Mouse (Mus musculus) left cerebral cortex, adult 9 months (tissue): ENCODE results near the gene 4930519G04Rik.
"Not testable (repeated sequence)": the region's sequence is repeated elsewhere in the genome, so short reads cannot be mapped to it uniquely, and the experiment has no call there.

Experiments
- DNase-seq, 2 experiments: peaks; one replicate each; pipeline ENCODE4 v3.0.0; 2022; ENCODE audit warnings: low spot score in 2 of 2

4930519G04Rik gene

DNA sequence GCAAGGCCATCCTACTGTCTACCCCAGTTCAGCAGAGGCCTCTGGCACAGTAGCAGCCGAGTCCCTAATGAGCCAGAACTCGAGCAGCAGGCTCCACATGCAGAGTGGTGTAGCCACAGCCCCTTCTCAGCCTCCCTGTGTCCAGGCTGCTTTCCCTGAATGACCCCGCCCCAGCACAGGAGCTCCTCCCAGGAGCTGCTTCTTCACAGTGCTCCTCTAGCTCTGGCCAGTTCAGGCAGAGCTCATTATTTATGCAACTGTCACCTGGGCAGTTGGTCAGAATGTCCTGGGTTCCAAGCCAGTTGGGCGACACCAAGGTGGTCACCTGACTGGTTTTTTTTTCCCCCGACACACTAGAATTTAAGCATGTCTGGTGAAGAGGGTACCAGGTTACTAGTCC, at the start of gene 4930519G04Rik:
4930519G04Rik (plus strand) TSS at position 301 of the 400 bp plus-strand sequence.
- DNase-seq = not testable (repeated sequence)

- DNase-seq = no peak
Measured at GRCm38 (mm10) chr5:114804335-114804734, 49.1 kb upstream of the 4930519G04Rik start.

DNA sequence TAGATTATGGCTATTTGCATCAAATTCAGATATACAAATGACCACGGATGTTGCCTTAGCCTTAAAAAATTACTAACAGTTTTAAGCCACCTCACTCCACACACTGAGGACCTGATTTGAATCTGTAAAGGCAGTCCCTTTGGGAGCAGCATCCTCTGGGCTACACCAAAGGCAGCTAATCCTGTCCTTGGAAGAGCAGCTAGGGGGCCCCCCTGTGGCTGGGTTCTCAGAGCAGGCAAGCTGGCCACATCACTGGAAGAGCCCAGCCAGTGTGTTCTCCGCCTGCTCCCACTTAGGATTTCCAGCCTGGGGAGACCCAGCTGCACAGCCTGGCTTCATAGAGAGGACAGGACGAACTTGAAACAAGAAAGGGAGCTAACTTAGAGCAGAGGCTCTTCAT, 48.5 kb upstream of the 4930519G04Rik start:
- peak in 1 of 2 experiments; percentile 62 for DNase-seq

GRCm38 (mm10) chr5:114805436-114806350, 47.8 kb upstream of the 4930519G04Rik start:
- no peak for DNase-seq

GRCm38 (mm10) chr5:114806636-114807035, 46.8 kb upstream of the 4930519G04Rik start:
- DNase-seq = no peak

- no peak for DNase-seq
Measured at GRCm38 (mm10) chr5:114807063-114807462, 46.4 kb upstream of the 4930519G04Rik start.

DNA sequence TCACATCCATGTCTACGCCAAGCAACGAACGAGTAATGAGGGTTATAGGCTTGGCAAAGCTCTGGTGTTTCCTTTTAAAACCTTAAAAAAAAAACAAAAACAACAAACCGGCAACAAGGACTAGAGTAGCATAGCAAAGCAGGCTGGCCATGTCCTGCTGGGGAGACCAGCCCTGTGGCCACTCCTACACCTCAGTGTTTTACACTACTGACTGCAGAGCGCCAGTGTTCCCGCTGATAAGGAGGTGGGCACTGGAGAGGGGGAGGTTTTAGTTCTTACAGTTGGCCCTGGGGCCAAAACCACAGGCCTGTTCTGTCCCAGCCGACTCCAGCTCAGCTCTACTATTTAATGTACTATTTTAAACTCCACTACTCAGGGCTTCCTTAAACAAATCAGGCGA, 46.0 kb upstream of the 4930519G04Rik start:
- DNase-seq = no peak

GRCm38 (mm10) chr5:114807893-114808292, 45.6 kb upstream of the 4930519G04Rik start:
- no peak for DNase-seq

DNA sequence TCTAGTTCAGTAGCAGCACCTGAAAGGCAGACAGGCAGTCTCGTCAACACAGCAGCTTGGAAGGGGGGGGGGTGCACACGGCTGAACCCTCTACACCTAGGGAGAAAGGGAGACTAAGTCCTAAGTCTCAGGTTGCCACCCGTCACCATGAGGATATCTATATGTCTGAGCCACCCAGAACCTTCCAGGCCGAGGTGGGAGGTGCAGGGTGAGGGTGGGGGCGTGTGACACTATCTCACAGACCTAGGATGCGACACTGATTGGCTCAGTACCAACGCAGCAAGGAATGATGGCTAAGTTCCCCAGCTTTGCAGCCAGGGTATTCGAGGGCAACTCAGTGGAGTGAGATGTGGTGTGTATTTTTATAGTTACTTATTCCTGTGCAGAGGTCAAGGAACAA, 45.1 kb upstream of the 4930519G04Rik start:
- DNase-seq = no peak

- no peak for DNase-seq
Measured at GRCm38 (mm10) chr5:114809181-114809756, 44.2 kb upstream of the 4930519G04Rik start.

GRCm38 (mm10) chr5:114809826-114810225, 43.6 kb upstream of the 4930519G04Rik start:
- no peak for DNase-seq

DNA sequence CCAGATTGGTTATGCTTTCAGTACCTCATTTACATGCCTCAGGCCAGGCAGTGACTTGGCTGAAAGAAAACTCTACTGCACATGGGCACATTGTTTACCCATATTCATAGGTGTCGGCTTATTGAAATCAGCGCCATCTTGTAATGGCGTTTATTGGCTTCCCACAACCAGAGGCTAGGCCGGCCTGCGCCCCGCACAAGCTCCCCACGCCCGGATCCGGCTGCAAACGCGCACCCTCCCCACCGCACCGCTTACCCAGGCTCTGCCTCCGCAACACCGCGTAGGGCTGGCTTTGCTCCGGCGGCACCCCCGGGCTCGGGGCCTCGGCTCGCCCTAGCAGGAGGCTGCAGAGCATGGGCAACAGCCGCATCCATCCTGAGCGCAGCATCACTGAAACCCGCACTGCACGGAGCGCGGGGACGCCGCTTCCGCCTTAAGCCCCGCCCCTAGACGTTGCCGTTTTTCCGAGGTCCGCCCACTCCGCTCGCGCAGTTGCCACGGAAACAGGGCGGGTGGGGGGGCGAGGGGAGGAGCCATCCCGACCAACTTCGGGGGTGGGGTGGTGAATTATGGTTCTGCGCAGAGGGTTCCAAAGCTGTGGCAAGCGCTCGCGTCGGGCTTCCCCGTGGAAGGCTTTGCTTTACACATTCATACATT, 39.8 kb upstream of the 4930519G04Rik start:
- peak; percentile 79 to 87 for DNase-seq

- DNase-seq = no peak
Measured at GRCm38 (mm10) chr5:114816599-114816998, 36.9 kb upstream of the 4930519G04Rik start.

DNA sequence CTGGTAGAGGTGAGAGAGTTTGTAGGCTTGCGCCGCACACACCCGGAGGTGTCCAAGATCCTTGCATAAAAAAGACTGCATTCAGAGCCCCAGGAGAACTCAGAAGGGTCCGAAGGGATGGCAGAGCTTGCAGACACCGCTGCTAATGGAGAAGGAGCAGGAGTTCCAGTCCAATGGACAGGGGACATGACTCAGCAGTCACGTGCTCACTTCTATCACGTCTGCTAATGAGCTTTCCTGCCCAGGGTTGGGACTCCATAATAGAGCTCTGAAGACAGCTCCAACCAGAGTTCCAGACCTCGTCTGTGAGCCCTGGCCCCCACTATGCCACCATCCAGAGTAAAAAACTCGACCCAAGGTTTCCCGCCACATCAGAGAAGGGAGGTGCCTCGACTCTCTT, 35.3 kb upstream of the 4930519G04Rik start:
- DNase-seq = no peak

DNA sequence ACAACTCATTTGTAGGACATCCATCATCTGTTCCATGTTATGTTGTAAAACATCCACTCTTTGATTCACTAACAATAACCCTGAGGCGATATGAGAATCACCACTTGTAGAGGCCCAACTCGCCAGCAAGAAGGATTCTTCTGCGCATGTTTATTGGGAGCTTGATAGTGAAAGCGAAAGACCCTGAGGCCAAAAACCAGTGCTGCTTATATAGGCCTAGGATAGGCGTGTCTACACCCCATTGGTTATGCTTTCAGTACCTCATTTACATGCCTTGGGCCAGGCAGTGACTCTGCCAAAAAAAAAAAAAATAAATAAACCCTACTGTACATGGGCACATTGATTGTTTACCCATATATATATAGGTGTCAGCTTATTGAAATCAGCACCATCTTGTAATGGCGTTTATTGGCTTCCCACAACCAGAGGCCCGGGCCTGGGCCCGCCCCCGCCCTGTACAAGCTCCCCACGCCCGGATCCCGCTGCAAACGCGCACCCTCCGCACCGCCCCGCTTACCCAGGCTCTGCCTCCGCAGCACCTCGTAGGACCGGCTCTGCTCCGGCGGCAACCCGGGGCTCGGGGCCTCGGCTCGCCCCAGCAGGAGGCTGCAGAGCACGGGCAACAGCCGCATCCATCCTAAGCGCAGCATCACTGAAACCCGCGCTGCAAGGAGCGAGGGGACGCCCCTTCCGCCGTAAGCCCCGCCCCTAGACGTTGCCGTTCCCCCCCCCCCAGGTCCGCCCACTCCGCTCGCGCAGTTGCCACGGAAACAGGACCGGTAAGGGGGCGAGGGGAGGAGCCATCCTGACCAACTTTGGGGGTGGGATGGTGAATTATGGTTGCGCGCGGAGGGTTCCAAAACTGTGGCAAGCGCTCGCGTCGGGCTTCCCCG, 30.4 kb upstream of the 4930519G04Rik start, which contains the start of gene 1500011B03Rik:
1500011B03Rik (minus strand) TSS at position 673 of the 893 bp plus-strand sequence.
- peak in 1 of 2 experiments; percentile 72 for DNase-seq

- DNase-seq = peak in 1 of 2 experiments; percentile 67
Measured at GRCm38 (mm10) chr5:114824197-114824596, 29.3 kb upstream of the 4930519G04Rik start.

DNA sequence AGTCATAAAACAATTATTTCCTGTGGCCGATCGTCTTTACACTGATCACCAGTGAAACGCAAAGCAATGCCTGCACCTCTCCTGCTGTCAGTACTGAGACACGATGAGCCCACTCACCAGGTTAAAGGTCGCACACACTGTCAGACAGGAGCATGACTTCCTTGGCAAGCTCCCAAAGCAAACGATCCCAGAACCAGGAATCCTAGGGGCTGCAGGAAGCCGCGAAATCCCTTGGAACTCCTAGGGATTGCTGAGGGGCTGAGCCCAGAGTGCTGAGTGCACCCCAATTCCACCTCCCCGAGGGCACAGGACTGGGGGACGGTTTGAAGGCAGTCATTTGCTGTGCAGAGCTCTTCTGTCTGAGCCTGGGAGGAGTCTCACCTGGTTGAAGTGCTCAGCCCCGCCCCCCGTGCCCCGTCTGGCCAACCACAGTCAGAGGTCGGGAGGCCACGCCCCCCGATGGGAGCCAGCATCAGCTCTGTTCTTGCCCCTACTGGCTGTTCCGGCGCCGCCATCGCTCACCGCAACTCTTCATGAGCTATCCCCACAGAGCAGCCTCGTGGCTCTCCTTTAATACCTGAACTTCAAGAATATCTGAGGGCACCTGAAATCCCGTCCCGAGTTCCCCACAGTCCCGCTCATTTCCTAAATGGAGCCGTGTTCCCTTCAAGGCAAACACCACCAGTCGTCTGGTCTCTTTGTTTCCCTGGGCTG, 27.3 kb upstream of the 4930519G04Rik start:
- DNase-seq = no peak

DNA sequence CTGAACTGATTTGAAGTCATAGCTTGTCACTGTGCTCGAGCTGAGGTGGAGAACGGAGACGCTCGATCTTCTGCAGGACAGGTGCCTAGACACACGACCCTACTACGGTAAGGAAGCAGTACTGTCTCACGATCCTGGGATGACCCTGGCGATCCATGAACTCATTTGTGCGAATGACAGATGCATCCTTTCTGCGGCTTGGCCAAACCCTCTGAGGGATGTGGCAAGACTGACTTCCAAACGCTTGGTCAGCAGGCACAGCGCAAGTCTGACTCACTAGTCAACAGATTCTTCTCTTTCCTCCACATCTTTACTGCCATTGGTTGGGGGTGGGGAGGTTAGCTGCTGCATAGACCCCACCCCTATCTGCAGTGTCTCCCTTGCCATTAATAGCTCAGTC, 26.0 kb upstream of the 4930519G04Rik start:
- DNase-seq = no peak

GRCm38 (mm10) chr5:114829740-114830139, 23.7 kb upstream of the 4930519G04Rik start:
- no peak for DNase-seq

DNA sequence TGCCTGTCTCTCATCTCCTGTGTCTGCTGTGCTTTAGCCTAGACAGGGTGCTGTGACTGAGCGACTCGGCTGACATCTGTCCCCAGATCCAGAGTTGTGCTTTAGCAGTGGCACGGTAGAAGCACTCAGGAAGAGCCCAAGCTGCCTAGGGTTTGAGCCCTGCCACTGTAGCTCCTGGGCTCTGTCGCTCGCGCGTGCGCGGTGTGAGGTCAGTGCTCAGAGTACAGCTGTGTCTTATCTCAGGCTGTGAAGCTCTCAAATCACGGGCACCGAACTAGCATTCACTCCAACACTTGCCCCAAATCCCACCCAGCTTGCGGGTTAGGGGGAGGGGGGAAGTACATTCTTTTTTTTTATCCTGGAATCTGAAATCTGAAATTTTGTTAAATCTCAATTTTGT, 16.6 kb upstream of the 4930519G04Rik start:
- DNase-seq = no peak

DNA sequence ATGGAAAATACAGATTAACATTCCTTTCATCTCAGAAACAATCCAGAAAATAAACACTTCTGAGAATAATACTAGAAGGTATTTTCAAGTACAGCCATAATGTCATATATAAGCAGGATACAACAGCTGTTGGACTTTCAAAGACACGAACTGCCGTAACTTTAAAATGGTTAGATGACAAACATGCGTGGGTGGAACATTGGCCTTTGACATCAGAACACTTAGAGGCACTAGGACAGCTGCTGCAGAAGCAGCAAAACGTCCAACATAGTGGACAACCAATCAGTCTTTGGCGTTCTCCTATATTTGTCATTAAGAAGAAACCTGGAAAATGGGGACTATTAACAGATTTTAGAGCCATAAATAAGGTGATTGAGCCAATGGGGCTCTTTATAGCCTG, 13.0 kb upstream of the 4930519G04Rik start:
- not testable (repeated sequence) for DNase-seq
